Mouse (Mus musculus): ENCODE results near the gene Ubr4. TPM values are rescaled to one million over a fixed set of nuclear protein-coding genes. Genes with fewer than 3 reads are reported as not detected.

Gene Ubr4
- polyA plus RNA-seq, 1 experiment = 163 TPM

DNA sequence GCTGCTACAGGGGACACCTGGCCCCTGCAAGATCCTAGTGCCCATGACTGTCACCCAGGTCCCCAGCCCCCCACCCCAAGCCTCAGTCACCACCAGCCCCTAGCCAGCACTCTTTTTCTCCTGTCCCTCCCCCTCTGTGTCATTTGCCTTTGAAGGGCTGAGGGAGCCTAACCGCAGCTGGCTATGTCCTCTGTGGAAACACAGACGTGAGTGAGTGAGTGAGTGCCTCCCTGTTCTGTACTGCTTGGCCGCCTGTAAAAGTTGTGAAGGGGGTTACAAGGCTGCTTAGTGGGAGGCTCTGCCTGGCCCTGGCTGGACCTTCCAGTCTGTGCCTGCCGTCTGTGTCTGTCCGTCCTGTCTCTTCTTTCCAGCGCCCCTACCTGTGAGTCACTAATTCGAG, 183.3 kb downstream of the Ubr4 start:
- WGBS = 66% methylated on average over 7 of the region's 7 CpGs

DNA sequence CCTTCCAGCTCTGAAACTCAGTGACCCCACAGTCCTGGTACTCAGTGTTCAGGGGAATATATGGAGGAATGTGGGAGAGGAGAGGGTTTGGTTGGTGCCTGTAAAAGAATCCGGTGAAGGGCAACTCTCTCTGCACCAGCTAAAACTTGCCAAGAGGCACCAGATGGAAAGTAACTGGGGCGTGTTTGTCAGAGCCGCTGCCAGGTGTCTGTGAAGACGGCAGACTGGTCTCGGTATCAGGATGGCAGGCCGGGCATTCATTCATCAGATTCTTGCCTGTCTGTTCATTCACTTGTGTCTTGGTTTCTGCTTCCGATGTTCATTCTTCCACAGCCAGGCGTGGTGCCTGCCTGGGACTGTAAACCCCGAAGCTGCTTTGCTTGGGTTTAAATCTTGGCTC, 184.3 kb downstream of the Ubr4 start:
- peaks cover 10% of the 10 kb centered on the region for H3K4me1 ChIP-seq (ENCODE audit: control insufficient read depth, insufficient read depth, low read length)
- TF ChIP-seq CTCF (IDR thresholded peaks at IDR 0.05; ENCODE audit: insufficient read depth, low read length) = no peak
- TF ChIP-seq POLR2A (IDR thresholded peaks at IDR 0.05; ENCODE audit: borderline replicate concordance, extremely low read depth, low read depth, low read length) = no peak
- no peak overlapping the region for H3K4me3 ChIP-seq (replicated peaks; ENCODE audit: extremely low read depth, low read depth, low read length)
- 88% methylated on average over 9 of the region's 9 CpGs for WGBS
- no peak for DNase-seq

More for the DNA sequence above, 183.3 kb downstream of the Ubr4 start:
- TF ChIP-seq POLR2A (IDR thresholded peaks at IDR 0.05; ENCODE audit: borderline replicate concordance, extremely low read depth, low read depth, low read length) (no peak), CTCF (IDR thresholded peaks at IDR 0.05; ENCODE audit: insufficient read depth, low read length) (no peak)
- Histone ChIP-seq H3K4me3 (replicated peaks; ENCODE audit: extremely low read depth, low read depth, low read length) (no peak overlapping the region), H3K4me1 (ENCODE audit: control insufficient read depth, insufficient read depth, low read length) (peaks cover 10% of the 10 kb centered on the region)
- DNase-seq = no peak

Other genes with a start within 250 kb of the Ubr4 start
- gene Minos1, start 221.5 kb upstream of the Ubr4 start, polyA plus RNA-seq (2012; rRNA removed) = 29.7 and 37.7 TPM in 2 replicates
- 152 and 172 TPM in 2 replicates for gene Capzb, start 159.7 kb upstream of the Ubr4 start, polyA plus RNA-seq (2012; rRNA removed)
- 28.1 and 34.0 TPM in 2 replicates for gene Pqlc2, start 41.9 kb upstream of the Ubr4 start, polyA plus RNA-seq (2012; rRNA removed)
- gene Akr7a5, start 41.9 kb upstream of the Ubr4 start, polyA plus RNA-seq (2012; rRNA removed) = 30.9 and 32.4 TPM in 2 replicates
- gene Mrto4, start within 50 bp of the Ubr4 start, polyA plus RNA-seq (2012; rRNA removed) = 12.4 and 17.9 TPM in 2 replicates
- gene Emc1, start within 50 bp of the Ubr4 start, polyA plus RNA-seq (2012; rRNA removed) = 38.3 and 42.7 TPM in 2 replicates
- 7.4 and 9.5 TPM in 2 replicates for gene Iffo2, start 177.9 kb downstream of the Ubr4 start, polyA plus RNA-seq (2012; rRNA removed)